Mouse (Mus musculus) bone marrow macrophage, adult 2 months (primary cell): ENCODE results near the gene Ptpn6.

Experiments
- CTCF ChIP-seq: IDR thresholded peaks from 2 replicates; pipeline ENCODE4 v1.5.1; 2012; ENCODE audit warnings: low read depth, mild to moderate bottlenecking, low read length, moderate library complexity
- POLR2A ChIP-seq: IDR thresholded peaks from 2 replicates; pipeline ENCODE4 v1.6.1; 2012; ENCODE audit warnings: mild to moderate bottlenecking, low read depth, low read length, borderline replicate concordance

DNA sequence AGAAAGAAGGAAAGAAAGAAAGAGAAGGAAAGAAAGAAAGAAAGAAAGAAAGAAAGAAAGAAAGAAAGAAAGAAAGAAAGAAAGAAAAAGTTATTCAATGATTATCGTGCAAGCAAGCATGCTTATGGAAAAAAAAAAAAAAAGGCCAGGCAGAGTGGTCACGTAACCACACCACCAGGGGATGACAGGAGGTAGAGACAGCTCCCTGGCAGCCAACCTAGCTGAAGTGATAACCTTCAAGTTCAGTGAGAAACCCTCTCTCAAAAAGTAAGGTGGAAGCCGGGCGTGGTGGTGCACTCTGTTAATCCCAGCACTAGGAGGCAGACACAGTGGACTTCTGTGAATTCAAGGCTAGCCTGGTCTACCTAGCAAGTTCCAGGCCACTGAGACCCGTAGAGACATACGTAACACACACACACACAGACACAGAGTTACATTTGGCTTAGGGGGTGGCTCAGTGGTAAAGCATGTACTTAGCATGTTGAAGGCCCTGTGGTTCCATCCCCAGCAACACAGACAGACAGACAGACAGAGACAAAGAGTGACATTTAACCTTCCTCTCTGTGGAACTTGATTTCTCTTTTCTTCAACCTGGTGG is 15.5 kb downstream of the Ptpn6 start:
- no peak for TF ChIP-seq CTCF
- TF ChIP-seq POLR2A, result no peak
